Mouse (Mus musculus) testis, postnatal 14 days (tissue): ENCODE data around the gene Ehd2.
A peak's percentile ranks its signal among the peaks of the same experiment; 100 is the strongest.
"Not testable (repeated sequence)": the region's sequence is repeated elsewhere in the genome, so short reads cannot be mapped to it uniquely, and the experiment has no call there.

ENCODE experiments used
- DNase-seq: peaks from one replicate; pipeline ENCODE4 v3.0.0; 2021; ENCODE audit warnings: low spot score

Gene Ehd2

GRCm38 (mm10) chr7:15945721-15946536 is 21.4 kb downstream of the Ehd2 start, which contains the start of gene Nop53:
Nop53 (minus strand) TSS chr7:15946074.
- peak; percentile 92 for DNase-seq

DNA sequence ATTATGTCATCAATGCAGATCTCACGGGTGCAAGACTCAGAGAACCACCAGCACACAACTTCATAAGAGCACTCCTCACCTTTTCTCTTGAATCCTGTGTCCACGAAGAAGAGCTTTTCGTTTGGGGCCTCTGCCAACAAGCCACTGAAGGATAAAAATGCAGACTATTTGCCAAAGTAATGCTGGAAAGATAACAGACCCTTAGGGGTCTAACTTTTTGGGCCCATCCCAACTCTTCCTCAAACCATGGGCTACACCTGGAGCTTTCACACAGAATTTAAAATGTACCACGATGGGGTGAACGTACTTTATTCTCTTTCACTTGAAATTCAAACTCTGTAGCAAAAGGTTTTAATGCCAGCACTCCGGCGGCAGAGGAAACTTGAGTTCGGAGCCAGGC is 22.2 kb downstream of the Ehd2 start:
- no peak for DNase-seq

GRCm38 (mm10) chr7:15944311-15944710 is 23.1 kb downstream of the Ehd2 start:
- no peak for DNase-seq

DNA sequence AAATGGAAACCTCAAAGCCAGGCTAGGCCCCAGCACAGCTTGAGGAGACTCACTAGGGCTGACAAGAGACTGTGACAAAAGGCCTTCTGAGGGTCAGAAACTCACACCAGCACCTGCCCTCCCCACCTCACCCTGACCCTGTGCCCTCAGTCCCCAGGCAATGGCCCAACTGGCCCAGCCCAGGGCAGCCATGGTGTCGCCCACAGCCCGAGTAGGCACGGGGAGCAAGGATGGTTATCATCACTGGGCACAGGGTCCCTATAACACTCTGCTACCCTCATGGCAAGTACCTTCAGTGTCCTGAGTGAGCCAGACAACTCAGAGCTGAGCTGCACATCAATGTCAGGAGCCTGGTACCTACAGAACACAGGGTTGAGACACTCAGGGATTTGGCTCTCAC is 28.7 kb downstream of the Ehd2 start:
- no peak for DNase-seq

DNA sequence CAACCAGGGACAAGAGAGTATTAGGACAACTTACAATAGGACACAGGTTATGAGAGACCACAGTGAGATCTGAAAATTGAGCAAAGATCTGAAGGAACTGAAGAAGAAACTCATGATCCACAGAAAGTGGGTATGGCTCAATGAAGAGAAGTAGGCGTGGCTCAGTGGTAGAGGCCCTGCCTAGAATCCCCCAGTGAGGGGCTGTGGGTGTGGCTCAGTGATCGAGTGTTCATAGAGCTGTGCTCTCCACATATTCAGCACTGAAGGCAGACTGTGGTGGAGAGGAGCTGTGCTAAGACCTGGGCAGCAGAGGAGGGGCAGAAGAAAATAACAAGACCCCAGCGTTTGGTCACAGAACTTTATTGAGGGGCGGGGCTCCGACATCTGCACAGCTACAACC is 29.9 kb downstream of the Ehd2 start:
- no peak for DNase-seq

DNA sequence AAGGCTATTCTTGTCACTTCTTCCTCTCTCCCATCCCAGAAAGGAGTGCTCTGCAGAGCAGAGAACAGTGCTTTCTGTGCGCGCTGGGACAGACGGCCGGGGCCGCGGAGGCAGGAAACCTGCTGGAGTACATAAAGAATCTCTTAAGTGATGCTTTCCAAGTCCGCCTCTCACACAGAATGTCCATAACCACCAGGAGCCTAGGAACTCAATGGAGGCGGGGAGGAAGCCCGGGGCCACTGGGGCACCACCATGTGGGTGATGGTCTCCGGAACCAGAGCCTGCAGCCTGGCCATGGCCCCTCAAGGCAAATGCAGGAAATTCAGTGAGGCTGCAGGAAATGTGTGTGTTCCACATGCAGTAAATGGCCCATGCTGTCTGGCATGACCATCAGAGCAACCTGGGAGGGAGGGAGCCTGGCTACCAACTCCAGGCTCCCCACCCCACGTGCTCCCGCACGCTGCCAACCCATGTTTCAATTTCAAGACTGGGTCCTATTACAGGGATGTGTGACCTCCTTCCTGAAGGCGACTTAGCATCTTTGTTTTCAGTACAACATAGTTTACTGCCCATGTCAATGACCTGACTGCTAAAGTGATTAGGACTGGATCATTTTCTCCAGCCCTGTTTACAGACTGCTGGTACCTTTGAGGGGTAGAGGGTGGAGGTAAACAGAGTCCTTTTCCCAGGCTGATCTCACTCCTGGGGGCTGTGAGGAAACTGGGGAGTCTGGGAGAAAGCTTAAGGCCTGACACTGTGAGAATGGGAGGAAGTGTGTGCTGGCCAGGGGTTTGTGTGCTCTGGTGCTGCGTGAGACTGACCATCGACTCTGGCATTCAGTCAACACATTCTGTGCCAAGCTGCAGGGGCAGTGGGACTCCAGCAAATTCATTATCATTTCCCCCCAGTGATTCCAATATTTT is 33.7 kb downstream of the Ehd2 start:
- DNase-seq: no peak

DNA sequence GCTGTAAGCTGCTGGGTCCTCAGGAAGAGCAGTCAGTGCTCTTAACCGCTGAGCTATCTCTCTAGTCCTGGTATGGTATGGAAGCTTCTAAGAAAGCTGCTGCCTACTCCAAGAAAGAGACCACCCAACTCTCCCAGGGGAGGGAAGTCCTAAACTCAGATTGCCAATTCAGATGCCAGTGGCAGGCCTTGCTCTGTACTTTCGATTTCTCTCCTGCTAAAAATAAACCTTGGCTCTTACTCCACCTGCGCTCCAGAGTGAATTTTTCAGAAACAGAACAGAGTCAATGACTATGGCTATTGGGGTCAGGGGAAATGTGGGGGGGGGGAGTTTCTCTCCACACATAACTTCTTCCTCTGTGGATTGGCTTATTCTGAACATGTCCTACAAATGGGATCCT is 35.7 kb downstream of the Ehd2 start:
- DNase-seq: no peak

DNA sequence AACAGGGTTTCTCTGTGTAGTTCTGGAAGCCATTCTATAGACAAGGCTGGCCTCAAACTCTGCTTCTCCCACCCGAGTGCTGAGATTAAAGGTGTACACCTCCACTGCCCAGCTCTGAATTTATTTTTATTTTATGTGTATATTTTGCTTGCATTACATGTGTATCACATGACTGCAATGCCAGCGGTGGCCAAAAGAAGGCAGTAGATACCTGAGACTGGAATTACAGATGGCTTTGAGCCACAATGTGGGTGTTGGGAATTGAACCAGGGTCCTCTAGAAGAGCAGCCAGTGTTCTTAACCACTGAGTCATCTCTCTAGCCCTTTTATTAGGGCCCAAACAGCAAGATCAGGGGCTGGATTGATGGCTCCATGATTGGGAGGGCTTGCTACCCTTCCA is 36.8 kb downstream of the Ehd2 start:
- no peak for DNase-seq

GRCm38 (mm10) chr7:15929910-15930309 is 37.5 kb downstream of the Ehd2 start:
- DNase-seq: no peak

- peak; percentile 85 for DNase-seq
These were observed 45.1 kb downstream of the Ehd2 start, which contains the start of gene Selenow for GRCm38 (mm10) chr7:15922220-15922773. Selenow (minus strand) TSS chr7:15922402.

- no peak for DNase-seq
These were observed 45.6 kb downstream of the Ehd2 start for GRCm38 (mm10) chr7:15921796-15922195.

DNA sequence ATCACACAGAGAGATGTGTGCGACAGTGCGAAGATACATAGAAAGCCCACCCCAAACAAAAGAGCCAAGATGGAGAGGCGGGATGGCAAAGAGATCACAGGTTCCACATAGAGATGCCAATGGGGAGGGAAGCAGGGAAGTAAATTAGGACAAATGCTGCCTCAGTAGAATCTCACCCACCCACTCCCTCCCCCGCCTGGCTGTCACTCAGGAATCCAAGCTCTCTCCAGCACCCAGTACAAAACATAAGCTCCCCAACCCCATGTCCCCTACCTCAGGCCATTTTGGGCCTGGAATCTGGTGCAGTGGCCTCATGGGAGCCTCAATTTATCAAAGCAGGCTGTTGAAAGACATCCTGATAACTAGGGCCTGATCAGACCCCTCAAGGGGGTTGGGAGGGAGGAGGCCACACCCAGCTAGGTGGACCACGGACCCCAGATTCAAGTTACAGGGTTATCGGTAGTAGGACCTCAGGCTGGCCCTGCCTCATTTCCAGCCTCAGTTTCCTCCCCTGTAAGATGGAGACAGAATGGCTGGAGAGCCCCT is 46.6 kb downstream of the Ehd2 start:
- DNase-seq: no peak

- DNase-seq: no peak
These were observed 47.4 kb downstream of the Ehd2 start for GRCm38 (mm10) chr7:15919947-15920346.

DNA sequence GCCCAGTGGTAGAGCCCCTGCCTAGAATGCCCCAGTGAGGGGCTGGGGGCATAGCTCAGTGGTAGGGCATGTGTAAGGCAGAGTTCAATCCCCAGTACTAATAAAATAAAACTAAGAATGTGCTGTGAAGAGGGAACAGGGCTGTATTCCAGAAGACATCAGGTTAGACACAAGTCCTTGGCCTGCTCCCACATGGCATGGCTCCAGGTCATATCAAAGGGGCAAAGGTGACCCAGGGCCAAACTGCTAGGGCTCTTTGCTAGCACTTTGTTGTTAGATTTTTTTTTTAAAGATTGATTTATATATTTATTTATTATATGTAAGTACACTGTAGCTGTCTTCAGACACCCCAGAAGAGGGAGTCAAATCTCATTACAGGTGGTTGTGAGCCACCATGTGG is 49.0 kb downstream of the Ehd2 start:
- no peak for DNase-seq

DNA sequence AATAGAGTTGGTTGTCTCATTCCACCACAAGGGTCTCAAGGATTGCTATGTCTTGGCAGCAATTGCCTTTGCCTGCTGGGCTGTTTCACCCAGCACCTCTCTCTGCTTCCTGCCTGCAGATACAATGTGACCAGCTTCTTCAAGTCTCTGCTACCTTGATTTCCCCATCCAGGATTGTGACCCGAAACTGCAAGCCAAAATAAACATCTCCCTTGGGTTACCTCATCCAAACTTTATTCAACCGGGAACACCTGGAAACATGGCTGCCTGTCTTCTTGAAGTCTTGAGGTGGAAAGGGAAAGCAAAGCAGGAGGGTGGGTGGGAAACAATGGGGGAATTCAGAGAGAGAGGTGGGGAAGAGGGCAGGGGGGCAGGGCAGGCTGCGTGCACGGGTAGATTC is 50.4 kb downstream of the Ehd2 start:
- DNase-seq: no peak

GRCm38 (mm10) chr7:15916134-15916723 is 51.1 kb downstream of the Ehd2 start:
- DNase-seq: no peak

DNA sequence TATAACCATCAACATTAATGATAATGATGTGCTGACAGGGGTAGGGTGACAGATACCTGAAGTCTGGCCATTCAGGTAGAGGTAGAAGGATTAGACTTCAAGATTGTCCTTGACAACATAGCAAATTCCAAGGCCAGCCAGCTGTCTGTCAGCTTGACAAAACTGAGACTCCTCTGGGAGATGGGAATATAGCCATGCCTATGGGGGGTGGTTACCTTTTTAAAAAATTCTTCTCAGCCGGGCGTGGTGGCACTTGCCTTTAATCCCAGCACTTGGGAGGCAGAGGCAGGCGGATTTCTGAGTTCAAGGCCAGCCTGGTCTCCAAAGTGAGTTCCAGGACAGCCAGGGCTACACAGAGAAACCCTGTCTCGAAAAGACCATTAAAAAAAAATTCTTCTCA is 51.7 kb downstream of the Ehd2 start:
- DNase-seq: not testable (repeated sequence)

DNA sequence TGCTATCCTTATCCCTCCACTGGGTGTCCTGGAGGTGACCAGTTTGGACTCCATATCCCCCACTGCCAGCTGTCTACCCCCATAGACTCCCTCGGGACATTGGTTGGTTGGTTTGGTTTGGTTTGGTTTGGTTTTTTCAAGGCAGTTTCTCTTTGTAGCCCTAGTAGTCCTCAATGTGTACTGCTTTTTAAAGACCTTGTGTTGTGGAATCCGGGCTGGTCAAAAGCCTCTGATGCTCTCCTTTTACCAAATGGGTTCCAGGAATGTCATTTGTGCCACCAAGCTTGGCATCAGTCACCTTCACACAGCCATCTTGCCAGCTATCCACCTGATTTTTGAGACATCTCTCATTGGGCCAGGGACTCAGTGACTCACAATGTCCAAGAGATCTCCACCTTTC is 52.6 kb downstream of the Ehd2 start:
- no peak for DNase-seq

GRCm38 (mm10) chr7:15914252-15914651 is 53.1 kb downstream of the Ehd2 start:
- no peak for DNase-seq

DNA sequence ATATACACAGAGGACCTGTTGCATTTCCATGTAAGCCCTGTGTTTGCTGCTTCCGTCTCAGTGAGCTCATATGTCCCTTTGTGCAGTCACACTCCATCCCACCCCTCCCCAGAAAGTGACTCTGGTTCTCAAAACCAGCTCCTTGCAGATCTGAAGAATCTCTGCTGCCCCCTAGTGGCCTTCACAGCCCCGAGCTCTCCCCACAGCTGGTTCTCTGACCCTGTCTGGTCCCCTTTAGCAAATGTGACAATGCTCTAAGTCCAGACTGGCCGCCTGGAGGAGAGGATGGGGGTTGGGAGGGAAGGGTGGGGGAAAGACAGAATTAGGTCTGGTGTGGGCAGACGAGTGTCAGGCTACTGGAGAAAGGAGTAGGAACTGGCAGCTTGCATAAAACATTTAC is 55.2 kb downstream of the Ehd2 start:
- peak; percentile 29 for DNase-seq

DNA sequence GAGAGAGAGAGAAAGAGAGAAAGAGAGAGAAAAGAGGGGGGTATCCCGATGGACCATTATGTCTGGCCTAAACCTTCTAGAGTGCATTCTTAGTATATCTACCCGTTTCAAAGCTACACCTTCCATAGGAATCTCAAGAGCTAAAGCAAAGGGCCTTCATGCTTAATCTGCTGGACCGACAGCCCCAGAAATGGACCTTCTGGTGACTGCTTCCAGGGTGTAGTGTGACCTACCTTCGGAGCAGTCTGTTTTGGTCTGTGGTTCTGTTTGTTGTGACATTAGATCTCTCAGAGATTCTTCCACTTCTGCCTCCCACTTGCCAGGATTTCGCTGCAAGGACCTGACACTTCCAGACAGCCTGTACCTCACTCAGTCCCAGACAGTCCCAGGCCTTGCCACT is 56.8 kb downstream of the Ehd2 start:
- DNase-seq: no peak

GRCm38 (mm10) chr7:15907971-15908590 is 59.3 kb downstream of the Ehd2 start:
- DNase-seq: no peak
